Mouse (Mus musculus) urinary bladder, postnatal 10 days (tissue): Measurements from ENCODE around the gene Nell1.

Experiments
- DNase-seq: peaks from one replicate; pipeline ENCODE4 v3.0.0; 2022; ENCODE audit warnings: low spot score

Nell1 gene

DNA sequence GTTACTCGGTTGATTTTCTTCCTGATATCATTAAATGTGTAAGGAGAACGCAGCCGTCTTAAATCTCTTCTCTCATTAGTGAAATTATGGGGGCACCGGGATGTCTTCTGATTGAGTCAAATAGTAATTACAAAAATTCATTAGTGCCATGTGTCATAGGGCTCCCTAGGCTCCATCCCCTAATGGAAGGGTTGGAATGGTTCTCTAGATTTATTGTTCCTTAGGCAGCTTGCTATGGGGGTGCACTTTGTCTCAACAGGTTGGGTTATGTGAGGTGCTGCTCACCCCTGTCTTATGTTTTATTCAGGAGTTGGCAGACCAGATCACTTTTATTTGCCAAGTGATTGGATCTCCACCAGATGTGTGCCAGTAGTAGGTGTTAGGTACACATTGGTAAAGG is 75.5 kb downstream of the Nell1 start:
- DNase-seq, result no peak

DNA sequence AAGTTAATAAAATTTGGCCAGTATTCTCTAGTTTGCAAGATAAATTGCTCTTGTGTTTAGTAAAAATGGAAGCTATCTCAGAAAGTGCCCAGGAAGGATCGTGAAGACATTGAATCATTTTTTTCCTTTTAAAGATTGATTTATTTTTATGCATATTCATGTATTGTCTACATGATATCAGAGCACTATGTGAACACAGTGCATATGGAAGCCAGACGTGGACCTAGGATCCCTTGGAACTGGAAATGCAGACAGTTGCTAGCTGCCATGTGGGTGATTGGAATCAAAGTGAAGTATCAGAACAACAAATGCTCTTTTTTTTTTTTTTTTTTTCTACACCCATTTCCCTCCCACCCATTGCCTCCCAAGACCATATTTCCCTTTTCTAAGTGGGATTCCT is 79.0 kb downstream of the Nell1 start:
- DNase-seq, result no peak

- no peak for DNase-seq
These were observed 119.8 kb downstream of the Nell1 start for GRCm38 (mm10) chr7:50094461-50094860.

GRCm38 (mm10) chr7:50105612-50106321 is 131.1 kb downstream of the Nell1 start:
- DNase-seq, result no peak

GRCm38 (mm10) chr7:50107261-50107660 is 132.6 kb downstream of the Nell1 start:
- no peak for DNase-seq

DNA sequence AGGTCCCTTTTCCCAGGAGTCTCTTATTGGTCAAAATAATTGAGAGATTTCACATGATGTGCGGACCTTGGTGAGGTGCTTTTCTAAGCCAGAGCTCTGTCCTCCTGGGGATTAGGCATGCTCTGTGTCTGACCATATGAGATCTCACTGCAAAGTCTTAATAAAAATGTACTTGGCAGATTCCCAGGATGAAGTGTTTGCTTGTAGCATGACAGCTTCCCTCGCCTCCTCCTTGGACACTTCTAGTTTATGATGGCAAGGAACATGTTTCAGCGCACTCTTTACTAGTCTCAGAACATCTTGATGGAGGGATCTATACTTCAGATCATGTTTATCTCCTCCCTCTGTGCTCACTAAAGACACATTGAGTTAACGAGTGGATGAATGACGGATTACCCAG is 143.7 kb downstream of the Nell1 start:
- no peak for DNase-seq

- no peak for DNase-seq
These were observed 163.0 kb downstream of the Nell1 start for GRCm38 (mm10) chr7:50137706-50138105.

DNA sequence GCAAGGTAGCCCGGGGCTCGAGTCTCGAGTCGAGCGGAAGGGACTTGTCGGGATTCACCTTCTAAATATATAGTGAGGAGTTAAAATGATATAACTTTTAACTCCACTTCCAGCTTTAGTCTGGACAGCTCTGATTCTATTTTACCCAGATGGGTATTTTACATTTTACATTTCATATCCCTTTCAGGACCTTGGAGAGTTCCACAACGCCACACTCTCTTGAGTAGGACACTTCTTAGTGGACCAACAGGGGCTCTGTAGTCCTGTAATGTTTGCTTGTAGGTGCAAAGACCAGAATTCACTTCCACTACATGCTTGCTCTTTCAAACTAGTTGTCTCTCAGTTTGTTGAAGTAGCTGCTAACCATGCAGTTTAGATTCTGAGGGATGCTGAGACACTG is 174.7 kb downstream of the Nell1 start:
- DNase-seq, result no peak

- no peak for DNase-seq
These were observed 176.2 kb downstream of the Nell1 start for GRCm38 (mm10) chr7:50150838-50151237.

DNA sequence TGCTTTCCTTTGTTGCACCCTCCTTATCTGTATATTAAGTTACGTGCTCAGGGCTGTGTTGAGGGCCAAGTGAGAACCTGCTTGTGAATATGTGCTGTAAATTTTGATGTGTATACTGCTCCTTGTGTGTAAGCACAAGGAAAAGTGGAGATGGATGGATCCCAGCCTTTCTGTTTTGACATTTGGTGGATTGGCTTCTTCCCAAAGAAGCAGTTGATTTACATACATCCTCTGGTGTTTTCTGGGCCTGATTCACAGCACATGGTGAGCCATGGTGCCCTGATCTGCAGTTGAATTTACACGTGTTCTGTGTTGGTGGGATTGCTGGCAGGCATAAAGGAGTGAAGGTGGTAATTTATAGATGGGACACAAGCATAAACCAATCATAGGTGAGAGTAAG is 179.0 kb downstream of the Nell1 start:
- DNase-seq, result no peak

DNA sequence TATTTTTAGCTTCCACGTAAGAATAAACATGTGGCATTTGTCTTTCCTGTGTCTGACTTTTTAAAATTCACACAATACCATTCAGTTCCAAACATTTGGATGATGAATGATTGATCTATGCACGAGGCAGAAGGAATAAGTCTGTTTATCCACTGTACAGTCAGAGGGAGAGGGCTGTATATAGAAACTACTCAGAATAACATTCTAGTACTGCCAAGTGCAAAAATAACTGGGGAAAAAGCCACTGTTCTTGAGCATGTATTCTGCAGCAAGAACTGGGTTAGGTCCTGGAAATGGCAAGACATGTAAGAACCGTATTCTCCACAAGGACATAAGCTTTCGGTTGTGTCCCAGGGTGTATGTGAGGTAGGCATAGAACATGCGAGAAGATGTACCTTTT is 187.9 kb downstream of the Nell1 start:
- DNase-seq, result no peak

DNA sequence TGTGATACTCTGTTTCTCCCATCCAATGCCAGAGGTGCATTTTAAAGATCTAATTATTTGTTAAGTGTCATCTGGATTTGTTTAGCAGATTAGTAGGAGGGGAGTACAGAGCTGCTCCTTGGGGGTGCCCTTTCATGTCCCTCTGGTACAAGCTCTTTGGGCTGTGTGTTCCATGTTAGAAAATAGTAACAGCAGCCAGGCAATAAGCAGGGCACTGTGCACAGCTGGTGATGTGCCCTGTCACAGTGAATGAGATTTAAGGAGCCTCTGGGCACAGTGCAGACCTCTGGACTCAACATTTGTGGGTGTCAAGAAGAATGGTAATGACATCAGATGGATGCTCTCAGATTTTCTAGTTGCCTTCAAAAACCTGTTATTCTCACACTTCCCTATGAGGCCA is 194.1 kb downstream of the Nell1 start:
- DNase-seq, result no peak

GRCm38 (mm10) chr7:50186306-50186705 is 211.6 kb downstream of the Nell1 start:
- DNase-seq, result no peak

GRCm38 (mm10) chr7:50193955-50194354 is 219.3 kb downstream of the Nell1 start:
- no peak for DNase-seq

GRCm38 (mm10) chr7:50195080-50195611 is 220.5 kb downstream of the Nell1 start:
- no peak for DNase-seq

DNA sequence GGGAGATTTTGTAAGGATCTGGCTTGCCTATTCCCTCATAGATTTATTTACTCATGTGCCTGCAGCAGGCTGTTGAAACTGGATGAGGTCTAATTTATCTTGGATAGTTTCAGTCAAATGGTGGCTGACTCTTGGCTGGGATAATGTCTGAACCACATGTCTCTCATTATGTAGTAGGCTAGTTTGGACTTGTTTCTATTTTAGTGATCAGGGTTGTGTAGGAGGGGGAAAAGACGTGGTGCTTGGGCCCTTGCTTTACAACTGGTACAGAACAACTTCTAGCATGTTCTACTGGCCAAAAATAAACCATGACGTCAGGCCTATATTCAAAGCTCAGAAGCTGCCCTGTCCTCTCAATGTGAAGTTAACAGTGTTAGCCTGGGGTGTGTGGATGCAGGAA is 230.6 kb downstream of the Nell1 start:
- DNase-seq, result no peak

DNA sequence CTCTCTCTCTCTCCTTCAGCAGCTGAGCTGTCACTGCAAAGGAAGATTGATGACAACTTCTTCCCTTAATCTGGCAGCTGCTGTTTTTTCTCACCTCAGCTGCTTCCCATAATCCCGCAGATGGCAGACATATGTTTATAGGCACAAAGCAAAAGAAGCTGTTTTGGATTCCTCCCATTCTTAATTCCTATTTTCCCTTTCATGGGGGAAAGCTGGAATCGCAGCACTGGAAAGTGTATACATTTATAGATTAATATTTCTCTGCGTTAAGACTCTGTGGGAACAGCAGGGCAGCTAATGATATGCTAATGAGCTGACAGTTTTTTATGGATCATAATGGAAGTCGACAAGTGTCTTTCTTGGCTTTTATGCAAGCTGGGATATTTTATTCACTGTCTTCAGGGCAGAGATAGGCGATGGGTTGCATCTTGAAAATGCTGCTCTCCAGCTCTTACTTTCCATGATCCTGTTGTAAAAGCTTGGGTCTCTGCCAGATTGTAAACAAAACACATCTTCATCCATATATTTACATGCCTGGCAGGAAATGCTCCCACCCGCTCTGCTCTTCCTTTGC is 236.1 kb downstream of the Nell1 start:
- DNase-seq, result no peak

DNA sequence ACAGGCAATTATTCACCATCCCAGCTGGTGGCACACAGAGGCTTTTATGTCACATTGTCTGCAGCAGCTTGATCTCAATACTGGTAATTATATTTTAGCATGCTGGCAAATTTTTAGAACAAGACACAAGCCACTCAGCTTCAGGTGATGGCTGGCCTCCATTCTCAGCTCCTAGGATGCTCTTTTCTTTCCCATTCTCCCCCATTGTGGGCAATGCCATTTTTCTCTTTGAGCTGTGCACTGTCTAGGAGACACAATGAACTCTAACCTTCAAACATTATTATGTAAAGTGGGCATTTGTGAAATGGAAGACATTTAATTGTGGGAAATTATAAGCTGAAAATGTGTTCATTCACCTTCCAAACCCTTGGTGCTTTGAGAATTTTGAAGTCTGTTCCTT is 247.2 kb downstream of the Nell1 start:
- DNase-seq, result no peak

GRCm38 (mm10) chr7:50226621-50227020 is 252.0 kb downstream of the Nell1 start:
- no peak for DNase-seq

DNA sequence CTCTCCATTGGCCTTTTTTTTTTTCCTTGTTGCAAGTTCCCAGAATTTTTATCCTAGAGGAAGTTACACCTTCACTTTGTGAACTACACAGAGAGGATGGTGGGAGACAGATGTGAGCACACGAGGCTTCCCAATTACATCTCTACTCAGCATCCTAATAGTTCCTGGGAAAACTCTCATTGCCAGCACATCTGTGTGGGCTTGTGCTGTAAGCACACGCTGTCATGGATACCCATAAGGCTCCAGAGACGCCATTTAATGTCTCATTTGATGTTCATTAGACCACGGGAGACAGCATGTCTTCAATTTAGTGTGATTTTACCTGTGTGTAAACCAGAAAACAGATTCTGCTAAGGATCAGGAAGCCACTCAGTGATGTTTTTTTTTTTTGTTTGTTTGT is 253.6 kb downstream of the Nell1 start:
- DNase-seq, result no peak

DNA sequence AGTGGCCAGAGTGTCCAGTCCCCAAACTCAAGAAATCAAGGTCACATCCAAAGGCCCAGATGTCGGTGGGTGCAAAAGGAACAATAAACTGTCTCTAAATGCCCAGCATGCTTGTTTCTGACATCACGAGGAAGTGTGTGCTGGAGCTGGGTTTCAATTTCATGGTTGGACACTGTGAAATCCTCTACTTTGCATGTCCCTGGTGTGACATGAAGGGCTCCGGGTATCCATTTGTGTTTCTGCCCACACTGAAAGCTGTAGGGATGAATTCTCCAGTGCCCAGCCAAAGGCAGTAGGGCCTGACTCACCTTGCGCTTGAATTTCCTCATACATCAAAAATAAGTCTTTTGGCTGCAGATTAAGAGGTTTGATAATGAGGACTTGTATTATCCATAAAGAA is 266.5 kb downstream of the Nell1 start:
- no peak for DNase-seq

DNA sequence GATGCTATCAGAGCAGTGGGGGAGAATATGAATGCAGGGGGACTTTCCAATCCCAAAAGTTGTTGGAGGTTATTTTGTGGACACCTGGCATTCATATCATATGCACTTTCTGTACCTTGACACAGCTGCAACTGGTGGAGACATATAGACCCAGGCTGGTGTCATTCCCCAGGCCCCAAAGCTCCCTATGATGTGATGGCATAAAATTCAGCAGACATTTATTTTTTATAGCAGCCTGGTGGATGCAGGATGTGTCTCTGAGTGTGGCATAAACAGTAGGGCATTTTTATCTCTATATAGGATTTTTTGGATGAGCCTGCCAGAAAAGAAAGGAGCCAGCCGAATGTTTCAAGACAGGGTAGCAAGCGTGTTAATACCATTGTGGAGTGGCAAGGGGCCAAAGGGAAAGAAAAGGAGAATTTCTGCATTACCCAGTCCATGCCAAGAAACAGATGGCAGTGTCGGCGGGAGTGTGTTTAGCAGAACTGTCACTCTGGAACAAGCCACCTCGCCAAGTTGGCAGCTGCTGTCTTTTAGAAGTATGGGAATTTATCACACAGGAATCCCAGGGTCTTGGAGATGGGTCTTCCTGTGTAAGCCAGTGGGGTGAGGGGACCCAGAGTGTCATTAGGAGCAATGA is 267.1 kb downstream of the Nell1 start:
- no peak for DNase-seq

- DNase-seq, result no peak
These were observed 278.5 kb downstream of the Nell1 start for GRCm38 (mm10) chr7:50253166-50253565.
